9 mouse cellular contexts compared by ENCODE assay signal in genomic region chr14:54592319-54592934, GRCm38 (mm10). TPM values are rescaled to one million over a fixed set of nuclear protein-coding genes. Genes with fewer than 3 reads are reported as not detected.
A peak's percentile ranks its signal among the peaks of the same experiment; 100 is the strongest.
DNase-seq lines count a peak whose midpoint lies in the region; ATAC-seq and TF ChIP-seq lines count a peak whose summit lies in the region.
"Had no signal": no experiment of that assay in that cellular context is flagged by ENCODE, and none has a peak within 500 bp of the region (broad histone marks: within the 10 kb centered on the region; RNA-seq: fewer than 3 reads in every experiment).

No protein-coding gene starts in this region.

- no peak overlapping the region for H3K4me2 ChIP-seq in forebrain, embryonic 14.5 days (ENCODE audit: low read length)
- H3K4me2 ChIP-seq in intestine, embryonic 16.5 days (ENCODE audit: low read depth, low read length) = no peak overlapping the region
- no peak overlapping the region for H3K4me2 ChIP-seq in liver, postnatal 0 days (ENCODE audit: low read depth, low read length)

- H3K36me3 ChIP-seq in forebrain, embryonic 14.5 days (ENCODE audit: control insufficient read depth, insufficient read depth, low read length) = peaks cover 14% of the 10 kb centered on the region; the same call in 1 of the 2 replicates
- H3K36me3 ChIP-seq in intestine, embryonic 16.5 days (ENCODE audit: control insufficient read depth, insufficient read depth, low read length) = no peaks in the 10 kb centered on the region; the same call in 1 of the 2 replicates
- peaks cover 4% of the 10 kb centered on the region; the same call in 1 of the 2 replicates for H3K36me3 ChIP-seq in liver, postnatal 0 days (replicated peaks; ENCODE audit: insufficient read depth, low read length)

- no peak for ATAC-seq in forebrain, embryonic 14.5 days
- 0 out of 2 replicates have a peak, but pooled peaks have one; percentile 21 for ATAC-seq in intestine, embryonic 16.5 days
- peak; percentile 45 for ATAC-seq in liver, postnatal 0 days
- no peak for ATAC-seq in CD4-positive, CD25-positive, alpha-beta regulatory T cell, adult 4 months

- no peak for TF ChIP-seq EP300 in liver, postnatal 0 days (IDR thresholded peaks at IDR 0.05; ENCODE audit: low read depth)

- no peaks in the 10 kb centered on the region for H3K27me3 ChIP-seq in forebrain, embryonic 14.5 days (replicated peaks; ENCODE audit: control insufficient read depth, insufficient read depth, low read length)
- H3K27me3 ChIP-seq in intestine, embryonic 16.5 days (replicated peaks; ENCODE audit: control insufficient read depth, insufficient read depth, low read length) = no peaks in the 10 kb centered on the region
- no peaks in the 10 kb centered on the region for H3K27me3 ChIP-seq in liver, postnatal 0 days (ENCODE audit: insufficient read depth, low read length)

- H3K9ac ChIP-seq in forebrain, embryonic 14.5 days (ENCODE audit: low read length) = no peak overlapping the region
- 0 out of 2 replicates have a peak overlapping the region, but pooled peaks have one; percentile 25 for H3K9ac ChIP-seq in intestine, embryonic 16.5 days (ENCODE audit: low read depth, low read length)
- H3K9ac ChIP-seq in liver, postnatal 0 days (replicated peaks) = no peak overlapping the region

- no peak for DNase-seq in layer of hippocampus, adult 2 months (ENCODE audit: low spot score in 2 of 2)
- DNase-seq in layer of hippocampus, adult 9-11 months = no peak
- DNase-seq in forebrain, embryonic 14.5 days (ENCODE audit: low spot score) = no peak
- DNase-seq in liver, postnatal 0 days = no peak
- DNase-seq in urinary bladder, postnatal 4 days (ENCODE audit: low spot score in 2 of 2) = no peak
- DNase-seq in urinary bladder, adult 18-20 months (ENCODE audit: low spot score in 2 of 2) = no peak

- no peaks in the 10 kb centered on the region for H3K4me1 ChIP-seq in forebrain, embryonic 14.5 days (ENCODE audit: control insufficient read depth, insufficient read depth, low read length)
- H3K4me1 ChIP-seq in intestine, embryonic 16.5 days (ENCODE audit: control insufficient read depth, insufficient read depth, low read length) = no peaks in the 10 kb centered on the region
- no peaks in the 10 kb centered on the region for H3K4me1 ChIP-seq in liver, postnatal 0 days (ENCODE audit: insufficient read depth)

- H3K4me3 ChIP-seq in layer of hippocampus, adult 2 months = no peak overlapping the region
- H3K4me3 ChIP-seq in forebrain, embryonic 14.5 days (ENCODE audit: low read depth, low read length) = no peak overlapping the region
- H3K4me3 ChIP-seq in intestine, embryonic 16.5 days (ENCODE audit: low read length) = no peak overlapping the region
- no peak overlapping the region for H3K4me3 ChIP-seq in liver, postnatal 0 days (ENCODE audit: low read depth, low read length)

- peak overlapping the region; percentile 55 for H3K27ac ChIP-seq in layer of hippocampus, adult 2 months
- H3K27ac ChIP-seq in forebrain, embryonic 14.5 days (ENCODE audit: low read depth, low read length) = peak overlapping the region; percentile 0; the same call in 1 of the 2 replicates
- no peak overlapping the region for H3K27ac ChIP-seq in intestine, embryonic 16.5 days (ENCODE audit: low read length)
- H3K27ac ChIP-seq in liver, postnatal 0 days (ENCODE audit: low read depth) = peak overlapping the region; percentile 29; the same call in 1 of the 2 replicates

- 74% methylated on average over 10 of the region's 10 CpGs for whole genome bisulfite sequencing in forebrain, embryonic 14.5 days
- WGBS in intestine, embryonic 16.5 days = 55% methylated on average over 10 of the region's 10 CpGs
- WGBS in liver, postnatal 0 days (ENCODE audit: insufficient replicate concordance) = 42% methylated on average over 10 of the region's 10 CpGs

- no peaks in the 10 kb centered on the region for H3K9me3 ChIP-seq in forebrain, embryonic 14.5 days (replicated peaks; ENCODE audit: control insufficient read depth, low read length)
- H3K9me3 ChIP-seq in intestine, embryonic 16.5 days (ENCODE audit: control insufficient read depth, low read length) = no peaks in the 10 kb centered on the region
- no peaks in the 10 kb centered on the region for H3K9me3 ChIP-seq in liver, postnatal 0 days (ENCODE audit: low read length)

- no peak for TF ChIP-seq CTCF in layer of hippocampus, adult 2 months (conservative IDR thresholded peaks at IDR 0.05)
- no peak for TF ChIP-seq CTCF in liver, postnatal 0 days (IDR thresholded peaks at IDR 0.05; ENCODE audit: low read depth)

RNA-seq across cellular contexts. Expression of gene 4931414P19Rik, which starts 13.4 kb away (rescaled TPM):
- total RNA-seq in layer of hippocampus, adult 2 months (2021) = 1 to 10 TPM; 5.8 to 7.1 TPM
- polyA plus RNA-seq in forebrain, embryonic 14.5 days (2014; fragmentation: Nextera tagmentation; extraction: Ambion mirVana) = 6.3 and 8.7 TPM in 2 replicates
- polyA plus RNA-seq in intestine, embryonic 16.5 days (2015; fragmentation: Nextera tagmentation; extraction: Ambion mirVana) = 6.0 and 7.8 TPM in 2 replicates
- polyA plus RNA-seq in liver, postnatal 0 days (2015; fragmentation: Nextera tagmentation; extraction: Ambion mirVana) = 1.2 and 1.4 TPM in 2 replicates
- 1 to 10 TPM; 3.7 to 6.9 TPM for polyA plus RNA-seq in CD4-positive, CD25-positive, alpha-beta regulatory T cell, adult 4 months (2017; shearing (Covaris generic))

RNA-seq across cellular contexts. Expression of gene Ajuba, which starts 15.1 kb away (rescaled TPM):
- 1 to 10 TPM; 1.1 to 1.8 TPM for total RNA-seq in layer of hippocampus, adult 2 months (2021)
- 3.4 and 4.0 TPM in 2 replicates for polyA plus RNA-seq in forebrain, embryonic 14.5 days (2014; fragmentation: Nextera tagmentation; extraction: Ambion mirVana)
- 12.9 and 13.1 TPM in 2 replicates for polyA plus RNA-seq in intestine, embryonic 16.5 days (2015; fragmentation: Nextera tagmentation; extraction: Ambion mirVana)
- polyA plus RNA-seq in liver, postnatal 0 days (2015; fragmentation: Nextera tagmentation; extraction: Ambion mirVana) = 6.6 and 11.1 TPM in 2 replicates
- polyA plus RNA-seq in CD4-positive, CD25-positive, alpha-beta regulatory T cell, adult 4 months (2017; shearing (Covaris generic)) = not detected

RNA-seq across cellular contexts. Expression of gene Psmb5, which starts 25.4 kb away (rescaled TPM):
- total RNA-seq in layer of hippocampus, adult 2 months (2021) = 100 to 1,000 TPM; 199 to 218 TPM
- polyA plus RNA-seq in forebrain, embryonic 14.5 days (2014; fragmentation: Nextera tagmentation; extraction: Ambion mirVana) = 506 and 542 TPM in 2 replicates
- polyA plus RNA-seq in intestine, embryonic 16.5 days (2015; fragmentation: Nextera tagmentation; extraction: Ambion mirVana) = 358 and 395 TPM in 2 replicates
- 148 and 157 TPM in 2 replicates for polyA plus RNA-seq in liver, postnatal 0 days (2015; fragmentation: Nextera tagmentation; extraction: Ambion mirVana)
- polyA plus RNA-seq in CD4-positive, CD25-positive, alpha-beta regulatory T cell, adult 4 months (2017; shearing (Covaris generic)) = 100 to 1,000 TPM; 154 to 163 TPM

RNA-seq across cellular contexts. Expression of gene Psmb11, which starts 28.8 kb away (rescaled TPM):
- total RNA-seq in layer of hippocampus, adult 2 months (2021) = under 1 TPM; 0.22 to 0.28 TPM
- not detected in 2 replicates for polyA plus RNA-seq in forebrain, embryonic 14.5 days (2014; fragmentation: Nextera tagmentation; extraction: Ambion mirVana)
- polyA plus RNA-seq in intestine, embryonic 16.5 days (2015; fragmentation: Nextera tagmentation; extraction: Ambion mirVana) = not detected in 2 replicates
- polyA plus RNA-seq in liver, postnatal 0 days (2015; fragmentation: Nextera tagmentation; extraction: Ambion mirVana) = not detected in 2 replicates
- not detected for polyA plus RNA-seq in CD4-positive, CD25-positive, alpha-beta regulatory T cell, adult 4 months (2017; shearing (Covaris generic))
- polyA plus RNA-seq: large intestine, adult 2 months had no signal

RNA-seq across cellular contexts. Expression of gene Haus4, which starts 38.0 kb away (rescaled TPM):
- total RNA-seq in layer of hippocampus, adult 2 months (2021) = 1 to 10 TPM; 4.4 to 4.8 TPM
- polyA plus RNA-seq in forebrain, embryonic 14.5 days (2014; fragmentation: Nextera tagmentation; extraction: Ambion mirVana) = 24.9 and 27.3 TPM in 2 replicates
- polyA plus RNA-seq in intestine, embryonic 16.5 days (2015; fragmentation: Nextera tagmentation; extraction: Ambion mirVana) = 46.9 and 56.0 TPM in 2 replicates
- 33.2 and 35.1 TPM in 2 replicates for polyA plus RNA-seq in liver, postnatal 0 days (2015; fragmentation: Nextera tagmentation; extraction: Ambion mirVana)
- polyA plus RNA-seq in CD4-positive, CD25-positive, alpha-beta regulatory T cell, adult 4 months (2017; shearing (Covaris generic)) = 10 to 100 TPM; 21.0 to 28.8 TPM

Comparison
In these comparisons a context has a peak if more than half of its experiments do, and no peak if none do; other contexts are left out.
1. ATAC-seq: peak in intestine, embryonic 16.5 days (single experiment) and liver, postnatal 0 days (single experiment); none in forebrain, embryonic 14.5 days (single experiment) and CD4-positive, CD25-positive, alpha-beta regulatory T cell, adult 4 months (single experiment).